Mouse (Mus musculus): ENCODE results near the gene Olfr965. TPM values are rescaled to one million over a fixed set of nuclear protein-coding genes. Genes with fewer than 3 reads are reported as not detected.

Gene Olfr965
- polyA plus RNA-seq, 1 experiment from 2014 or later = not detected

Other genes with a start within 250 kb of the Olfr965 start
- not detected in 2 replicates for gene Olfr955, start 239.4 kb upstream of the Olfr965 start, polyA plus RNA-seq (2015; fragmentation: Nextera tagmentation; extraction: Ambion mirVana)
- gene Olfr44, start 217.4 kb upstream of the Olfr965 start, polyA plus RNA-seq (2015; fragmentation: Nextera tagmentation; extraction: Ambion mirVana) = not detected in 2 replicates
- not detected in 2 replicates for gene Olfr957, start 195.5 kb upstream of the Olfr965 start, polyA plus RNA-seq (2015; fragmentation: Nextera tagmentation; extraction: Ambion mirVana)
- not detected in 2 replicates for gene Olfr958, start 157.3 kb upstream of the Olfr965 start, polyA plus RNA-seq (2015; fragmentation: Nextera tagmentation; extraction: Ambion mirVana)
- not detected in 2 replicates for gene Olfr959, start 135.8 kb upstream of the Olfr965 start, polyA plus RNA-seq (2015; fragmentation: Nextera tagmentation; extraction: Ambion mirVana)
- gene AW551984, start 107.0 kb upstream of the Olfr965 start, polyA plus RNA-seq (2015; fragmentation: Nextera tagmentation; extraction: Ambion mirVana) = 22.0 and 23.4 TPM in 2 replicates
- not detected in 2 replicates for gene Olfr148, start 100.7 kb upstream of the Olfr965 start, polyA plus RNA-seq (2015; fragmentation: Nextera tagmentation; extraction: Ambion mirVana)
- 0.16 TPM in 1 of 2 replicates, not detected in the other for gene Olfr960, start 90.0 kb upstream of the Olfr965 start, polyA plus RNA-seq (2015; fragmentation: Nextera tagmentation; extraction: Ambion mirVana)
- gene Olfr961, start 66.3 kb upstream of the Olfr965 start, polyA plus RNA-seq (2015; fragmentation: Nextera tagmentation; extraction: Ambion mirVana) = not detected in 2 replicates
- gene Olfr963, start 44.1 kb upstream of the Olfr965 start, polyA plus RNA-seq (2015; fragmentation: Nextera tagmentation; extraction: Ambion mirVana) = not detected in 2 replicates
- not detected in 2 replicates for gene Olfr149, start 4.2 kb upstream of the Olfr965 start, polyA plus RNA-seq (2015; fragmentation: Nextera tagmentation; extraction: Ambion mirVana)
- gene Olfr150, start 19.6 kb downstream of the Olfr965 start, polyA plus RNA-seq (2015; fragmentation: Nextera tagmentation; extraction: Ambion mirVana) = not detected in 2 replicates
- gene Olfr967, start 34.9 kb downstream of the Olfr965 start, polyA plus RNA-seq (2015; fragmentation: Nextera tagmentation; extraction: Ambion mirVana) = not detected in 2 replicates
- not detected in 2 replicates for gene Olfr968, start 71.9 kb downstream of the Olfr965 start, polyA plus RNA-seq (2015; fragmentation: Nextera tagmentation; extraction: Ambion mirVana)
- not detected in 2 replicates for gene Olfr969, start 79.6 kb downstream of the Olfr965 start, polyA plus RNA-seq (2015; fragmentation: Nextera tagmentation; extraction: Ambion mirVana)
- gene Olfr970, start 97.5 kb downstream of the Olfr965 start, polyA plus RNA-seq (2015; fragmentation: Nextera tagmentation; extraction: Ambion mirVana) = not detected in 2 replicates
- gene Olfr971, start 125.5 kb downstream of the Olfr965 start, polyA plus RNA-seq (2015; fragmentation: Nextera tagmentation; extraction: Ambion mirVana) = not detected in 2 replicates
- gene Olfr972, start 155.1 kb downstream of the Olfr965 start, polyA plus RNA-seq (2015; fragmentation: Nextera tagmentation; extraction: Ambion mirVana) = not detected in 2 replicates
- gene Olfr229, start 196.0 kb downstream of the Olfr965 start, polyA plus RNA-seq (2015; fragmentation: Nextera tagmentation; extraction: Ambion mirVana) = not detected in 2 replicates
- gene Olfr974, start 226.1 kb downstream of the Olfr965 start, polyA plus RNA-seq (2015; fragmentation: Nextera tagmentation; extraction: Ambion mirVana) = not detected in 2 replicates
- gene Olfr975, start 240.7 kb downstream of the Olfr965 start, polyA plus RNA-seq (2015; fragmentation: Nextera tagmentation; extraction: Ambion mirVana) = not detected in 2 replicates
- not detected in 2 replicates for gene Olfr976, start 249.8 kb downstream of the Olfr965 start, polyA plus RNA-seq (2015; fragmentation: Nextera tagmentation; extraction: Ambion mirVana)